Mouse (Mus musculus): ENCODE measurements around the gene Tbc1d17.

Gene Tbc1d17

GRCm38 (mm10) chr7:44853065-44853464 is 4.2 kb upstream of the Tbc1d17 start:
- no peak for DNase-seq (ENCODE audit: low read depth, low spot score)

- no peak for DNase-seq (ENCODE audit: low read depth, low spot score)
Measured at GRCm38 (mm10) chr7:44852259-44853027, 3.6 kb upstream of the Tbc1d17 start.

- no peak for DNase-seq (ENCODE audit: low read depth, low spot score)
Measured at GRCm38 (mm10) chr7:44851625-44852234, 2.9 kb upstream of the Tbc1d17 start.

- DNase-seq (ENCODE audit: low read depth, low spot score) = no peak
Measured at GRCm38 (mm10) chr7:44850789-44851624, 2.1 kb upstream of the Tbc1d17 start.

GRCm38 (mm10) chr7:44850146-44850545 is 1.3 kb upstream of the Tbc1d17 start:
- peak; percentile 82 for DNase-seq (ENCODE audit: low read depth, low spot score)

- peak; percentile 95 for DNase-seq (ENCODE audit: low read depth, low spot score)
Measured at GRCm38 (mm10) chr7:44849416-44850111, 685 bp upstream of the Tbc1d17 start.

- DNase-seq (ENCODE audit: low read depth, low spot score) = no peak
Measured at GRCm38 (mm10) chr7:44847772-44848171, 1.1 kb downstream of the Tbc1d17 start.

- DNase-seq (ENCODE audit: low read depth, low spot score) = no peak
Measured at GRCm38 (mm10) chr7:44846804-44847203, 2.1 kb downstream of the Tbc1d17 start.

GRCm38 (mm10) chr7:44845006-44845405 is 3.9 kb downstream of the Tbc1d17 start:
- DNase-seq (ENCODE audit: low read depth, low spot score) = no peak

- no peak for DNase-seq (ENCODE audit: low read depth, low spot score)
Measured at GRCm38 (mm10) chr7:44841825-44842463, 6.9 kb downstream of the Tbc1d17 start.

GRCm38 (mm10) chr7:44840426-44840825 is 8.5 kb downstream of the Tbc1d17 start:
- peak; percentile 74 for DNase-seq (ENCODE audit: low read depth, low spot score)

- peak; percentile 78 for DNase-seq (ENCODE audit: low read depth, low spot score)
Measured at GRCm38 (mm10) chr7:44839491-44840191, 9.2 kb downstream of the Tbc1d17 start.

GRCm38 (mm10) chr7:44839171-44839490 is 9.7 kb downstream of the Tbc1d17 start:
- DNase-seq (ENCODE audit: low read depth, low spot score) = no peak

GRCm38 (mm10) chr7:44838073-44838472 is 10.8 kb downstream of the Tbc1d17 start:
- DNase-seq (ENCODE audit: low read depth, low spot score) = no peak

- DNase-seq (ENCODE audit: low read depth, low spot score) = peak; percentile 49
Measured at GRCm38 (mm10) chr7:44836423-44837053, 12.3 kb downstream of the Tbc1d17 start.

GRCm38 (mm10) chr7:44836016-44836404 is 12.9 kb downstream of the Tbc1d17 start:
- DNase-seq (ENCODE audit: low read depth, low spot score) = peak; percentile 71

- peak; percentile 64 for DNase-seq (ENCODE audit: low read depth, low spot score)
Measured at GRCm38 (mm10) chr7:44835373-44836015, 13.4 kb downstream of the Tbc1d17 start.

GRCm38 (mm10) chr7:44832763-44833162 is 16.1 kb downstream of the Tbc1d17 start:
- no peak for DNase-seq (ENCODE audit: low read depth, low spot score)

- no peak for DNase-seq (ENCODE audit: low read depth, low spot score)
Measured at GRCm38 (mm10) chr7:44828706-44829105, 20.2 kb downstream of the Tbc1d17 start.

- no peak for DNase-seq (ENCODE audit: low read depth, low spot score)
Measured at GRCm38 (mm10) chr7:44826771-44827170, 22.1 kb downstream of the Tbc1d17 start.
